Mouse (Mus musculus) thymus, adult 2 months (tissue): Measurements from ENCODE around the gene Lgals3.

Experiments used
- CTCF ChIP-seq: fragments of 200-500 bp; IDR thresholded peaks from 2 replicates; pipeline ENCODE4 v1.5.1; 2012; ENCODE audit warnings: mild to moderate bottlenecking, control low read depth, low read length, moderate library complexity, borderline replicate concordance; ENCODE audit not compliant: control insufficient read depth, poor library complexity, insufficient read depth; ENCODE audit errors: extremely low read depth
- POLR2A ChIP-seq: fragments of 200-500 bp; IDR thresholded peaks from 2 replicates; pipeline ENCODE4 v1.6.1; 2012; ENCODE audit warnings: mild to moderate bottlenecking, low read length, control low read depth, moderate library complexity; ENCODE audit not compliant: control insufficient read depth, poor library complexity, insufficient read depth; ENCODE audit errors: extremely low read depth

- TF ChIP-seq CTCF (no peak), POLR2A (no peak)
Measured at GRCm38 (mm10) chr14:47359610-47360009, 7.9 kb upstream of the Lgals3 start.
